Mouse (Mus musculus) stomach, embryonic 14.5 days (tissue): ENCODE measurements around the gene Tst. TPM values are rescaled to one million over a fixed set of nuclear protein-coding genes. Genes with fewer than 3 reads are reported as not detected.

Experiments used
- ATAC-seq: fragments of 200-750 bp; cut with Nextera tagmentation; 2 replicates; pipeline ENCODE4 v1.8.0; 2017; ENCODE audit warnings: low read depth, moderate TSS enrichment; ENCODE audit not compliant: insufficient number of reproducible peaks, insufficient read depth, low FRiP score
- H3K27ac ChIP-seq: fragments of 300-500 bp; sonication (generic); 2 replicates; pipeline ENCODE4 v1.5.1; 2014; ENCODE audit warnings: mild to moderate bottlenecking, low read length, moderate library complexity, mixed read lengths
- H3K27me3 ChIP-seq: fragments of 300-500 bp; sonication (generic); 2 replicates; pipeline ENCODE4 v1.6.1; 2014; ENCODE audit warnings: low read length, control low read depth, mixed read lengths; ENCODE audit not compliant: control insufficient read depth, insufficient read depth
- H3K36me3 ChIP-seq: fragments of 300-500 bp; sonication (generic); 2 replicates; pipeline ENCODE4 v1.6.1; 2014; ENCODE audit warnings: mild to moderate bottlenecking, control low read depth, low read length, moderate library complexity, mixed read lengths; ENCODE audit not compliant: control insufficient read depth, insufficient read depth
- H3K4me1 ChIP-seq: fragments of 300-500 bp; sonication (generic); 2 replicates; pipeline ENCODE4 v1.6.1; 2014; ENCODE audit warnings: low read length, control low read depth, mixed read lengths; ENCODE audit not compliant: control insufficient read depth, insufficient read depth
- H3K4me2 ChIP-seq: fragments of 300-500 bp; sonication (generic); replicated peaks from 2 replicates; pipeline ENCODE4 v1.6.1; 2014; ENCODE audit warnings: low read depth, low read length, control low read depth
- H3K4me3 ChIP-seq: fragments of 300-500 bp; sonication (generic); 2 replicates; pipeline ENCODE4 v1.5.1; 2014; ENCODE audit warnings: low read depth, low read length, control low read depth
- H3K9ac ChIP-seq: fragments of 300-500 bp; sonication (generic); replicated peaks from 2 replicates; pipeline ENCODE4 v1.6.1; 2014; ENCODE audit warnings: low read depth, mild to moderate bottlenecking, control low read depth, low read length, moderate library complexity, mixed read lengths
- H3K9me3 ChIP-seq: fragments of 300-500 bp; sonication (generic); 2 replicates; pipeline ENCODE4 v1.6.1; 2016; ENCODE audit warnings: low read depth, low read length, control low read depth; ENCODE audit not compliant: control insufficient read depth
- WGBS: fragments of 180-500 bp; shearing (Covaris S2); extraction: QIAGEN DNeasy Blood & Tissue Kit; methylation state at CpG from one replicate; pipeline ENCODE4 v1.1.7; 2014; 5-methylcytosine and 5-hydroxymethylcytosine counted together
- polyA plus RNA-seq: library from polyadenylated mRNA; unstranded; fragments of >200 nt; fragmentation: Nextera tagmentation; extraction: Ambion mirVana; gene quantifications from 2 replicates; pipeline ENCODE4 v1.2.1, GENCODE M21; 2014

The Tst gene
- polyA plus RNA-seq, 1 experiment from 2014 or later, result 38.6 TPM

GRCm38 (mm10) chr15:78390855-78391254 is 14.9 kb downstream of the Tst start:
- Histone ChIP-seq H3K36me3 (no peaks in the 10 kb centered on the region), H3K4me3 (no peak overlapping the region), H3K4me2 (no peak overlapping the region), H3K4me1 (no peaks in the 10 kb centered on the region), H3K27me3 (no peaks in the 10 kb centered on the region), H3K27ac (no peak overlapping the region), H3K9ac (no peak overlapping the region), H3K9me3 (no peaks in the 10 kb centered on the region)
- WGBS, result 80% methylated on average over 3 of the region's 3 CpGs
- ATAC-seq, result no peak

- Histone ChIP-seq H3K4me3 (no peak overlapping the region), H3K4me2 (no peak overlapping the region), H3K9ac (no peak overlapping the region), H3K27me3 (no peaks in the 10 kb centered on the region; the same call in 1 of the 2 replicates), H3K9me3 (no peaks in the 10 kb centered on the region), H3K4me1 (no peaks in the 10 kb centered on the region), H3K36me3 (no peaks in the 10 kb centered on the region), H3K27ac (no peak overlapping the region)
- WGBS, result 100% methylated on average over 1 of the region's 1 CpGs
- no peak for ATAC-seq
Measured at GRCm38 (mm10) chr15:78385564-78385963, 20.1 kb downstream of the Tst start.

GRCm38 (mm10) chr15:78384220-78385116 is 21.2 kb downstream of the Tst start:
- ATAC-seq, result no peak
- no peaks in the 10 kb centered on the region for H3K36me3 ChIP-seq
- WGBS, result 69% methylated on average over 7 of the region's 7 CpGs
- no peaks in the 10 kb centered on the region for H3K4me1 ChIP-seq
- no peak overlapping the region for H3K4me3 ChIP-seq
- H3K27ac ChIP-seq, result no peak overlapping the region
- H3K27me3 ChIP-seq, result no peaks in the 10 kb centered on the region; the same call in 1 of the 2 replicates
- no peak overlapping the region for H3K9ac ChIP-seq
- H3K4me2 ChIP-seq, result no peak overlapping the region
- H3K9me3 ChIP-seq, result no peaks in the 10 kb centered on the region

- Histone ChIP-seq H3K27ac (no peak overlapping the region), H3K9me3 (no peaks in the 10 kb centered on the region), H3K27me3 (no peaks in the 10 kb centered on the region; the same call in 1 of the 2 replicates), H3K4me3 (no peak overlapping the region), H3K4me2 (no peak overlapping the region), H3K9ac (no peak overlapping the region), H3K4me1 (no peaks in the 10 kb centered on the region), H3K36me3 (no peaks in the 10 kb centered on the region)
- ATAC-seq, result no peak
- WGBS, result 78% methylated on average over 11 of the region's 11 CpGs
Measured at GRCm38 (mm10) chr15:78383450-78384219, 22.1 kb downstream of the Tst start.

GRCm38 (mm10) chr15:78382115-78382514 is 23.6 kb downstream of the Tst start:
- Histone ChIP-seq H3K4me2 (no peak overlapping the region), H3K4me3 (no peak overlapping the region), H3K9ac (no peak overlapping the region), H3K9me3 (no peaks in the 10 kb centered on the region), H3K36me3 (no peaks in the 10 kb centered on the region), H3K4me1 (no peaks in the 10 kb centered on the region), H3K27ac (no peak overlapping the region), H3K27me3 (no peaks in the 10 kb centered on the region; the same call in 1 of the 2 replicates)
- WGBS, result 83% methylated on average over 4 of the region's 4 CpGs
- no peak for ATAC-seq

GRCm38 (mm10) chr15:78380741-78381140 is 25.0 kb downstream of the Tst start:
- WGBS, result 63% methylated on average over 4 of the region's 4 CpGs

GRCm38 (mm10) chr15:78380208-78380607 is 25.5 kb downstream of the Tst start:
- WGBS, result 78% methylated on average over 2 of the region's 2 CpGs
- no peaks in the 10 kb centered on the region for H3K4me1 ChIP-seq
- H3K36me3 ChIP-seq, result no peaks in the 10 kb centered on the region
- no peaks in the 10 kb centered on the region for H3K27me3 ChIP-seq
- no peak overlapping the region for H3K4me2 ChIP-seq
- ATAC-seq, result no peak
- no peak overlapping the region for H3K27ac ChIP-seq
- no peak overlapping the region for H3K9ac ChIP-seq
- no peak overlapping the region for H3K4me3 ChIP-seq
- no peaks in the 10 kb centered on the region for H3K9me3 ChIP-seq

More at GRCm38 (mm10) chr15:78380741-78381140, 25.0 kb downstream of the Tst start:
- no peak overlapping the region for H3K9ac ChIP-seq
- H3K36me3 ChIP-seq, result no peaks in the 10 kb centered on the region
- H3K27ac ChIP-seq, result no peak overlapping the region
- no peak for ATAC-seq
- no peak overlapping the region for H3K4me3 ChIP-seq
- H3K4me1 ChIP-seq, result no peaks in the 10 kb centered on the region
- no peak overlapping the region for H3K4me2 ChIP-seq
- H3K9me3 ChIP-seq, result no peaks in the 10 kb centered on the region
- no peaks in the 10 kb centered on the region; the same call in 1 of the 2 replicates for H3K27me3 ChIP-seq

- no peak overlapping the region for H3K4me3 ChIP-seq
- no peaks in the 10 kb centered on the region for H3K4me1 ChIP-seq
- no peak overlapping the region for H3K4me2 ChIP-seq
- H3K36me3 ChIP-seq, result no peaks in the 10 kb centered on the region
- WGBS, result 57% methylated on average over 10 of the region's 10 CpGs
- no peaks in the 10 kb centered on the region for H3K9me3 ChIP-seq
- no peaks in the 10 kb centered on the region for H3K27me3 ChIP-seq
- no peak for ATAC-seq
- no peak overlapping the region for H3K27ac ChIP-seq
- H3K9ac ChIP-seq, result no peak overlapping the region
Measured at GRCm38 (mm10) chr15:78378556-78378955, 27.2 kb downstream of the Tst start.
